Mouse (Mus musculus) frontal cortex, postnatal 25 days (tissue): Measurements from ENCODE around the gene Stx4a.
"Not testable (repeated sequence)": the region's sequence is repeated elsewhere in the genome, so short reads cannot be mapped to it uniquely, and the experiment has no call there.

ENCODE experiments used
- DNase-seq, 2 experiments: peaks; one replicate each; pipeline ENCODE4 v3.0.0; 2022; ENCODE audit warnings: low spot score in 2 of 2

The Stx4a gene

DNA sequence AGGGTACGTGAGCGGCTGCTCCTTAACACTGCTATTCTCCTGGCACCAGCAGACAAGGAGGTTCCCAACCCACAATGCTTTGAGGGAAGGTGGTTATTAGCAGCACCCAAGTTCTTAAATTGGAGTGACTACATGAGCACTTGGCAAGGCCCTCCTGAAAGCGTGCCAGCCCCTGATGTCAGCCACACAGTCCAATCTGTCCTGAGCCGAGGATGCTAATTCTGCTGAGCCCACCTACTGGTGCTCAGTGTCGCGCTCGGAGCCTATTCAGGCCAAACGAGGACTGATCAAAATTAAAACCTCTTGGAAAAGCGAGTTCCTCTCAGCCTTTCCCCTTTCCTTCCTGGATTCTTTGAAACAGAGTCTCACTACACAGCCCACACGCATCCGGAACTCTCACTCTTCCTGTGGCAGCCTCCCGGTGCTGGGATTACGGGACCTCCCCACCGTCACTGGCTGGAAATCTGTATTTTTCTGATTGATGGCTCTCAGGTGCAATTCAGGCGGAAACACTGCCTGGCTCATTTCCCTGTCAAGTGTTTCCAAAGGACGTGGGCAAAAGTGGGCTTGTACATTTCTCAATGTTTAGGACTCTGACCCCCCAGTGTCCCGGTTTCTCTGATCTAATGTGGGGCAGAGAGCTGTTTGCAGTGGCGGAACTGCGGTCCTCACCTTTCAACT is 9.7 kb upstream of the Stx4a start:
- peak in 1 of 2 experiments; percentile 66 for DNase-seq

DNA sequence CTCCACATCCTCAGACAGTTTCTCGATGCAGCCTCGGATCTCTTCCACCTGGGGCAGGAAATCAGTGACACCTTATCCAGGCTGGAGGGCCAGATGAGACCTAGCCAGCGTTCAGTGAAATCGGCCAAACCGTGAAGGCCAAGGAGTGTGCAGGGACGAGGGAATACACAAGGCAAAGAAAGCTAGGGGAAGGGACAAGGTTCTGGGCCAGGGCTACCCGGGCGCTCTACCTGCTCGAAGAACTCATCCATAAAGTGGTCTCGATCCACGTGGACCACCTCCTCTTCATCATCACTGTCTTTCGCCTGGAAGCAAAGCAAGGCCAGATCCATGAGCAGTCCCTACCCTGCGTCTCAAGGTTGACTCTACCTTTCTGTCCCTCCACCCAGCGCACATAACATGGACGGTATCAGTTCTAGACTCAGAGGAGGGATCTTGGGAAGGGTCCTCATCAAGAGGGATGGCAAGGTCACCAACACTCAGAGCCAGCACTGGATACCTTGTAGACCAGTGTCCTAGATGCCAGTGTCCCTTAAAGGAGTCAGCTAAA is 8.9 kb upstream of the Stx4a start:
- DNase-seq = no peak

DNA sequence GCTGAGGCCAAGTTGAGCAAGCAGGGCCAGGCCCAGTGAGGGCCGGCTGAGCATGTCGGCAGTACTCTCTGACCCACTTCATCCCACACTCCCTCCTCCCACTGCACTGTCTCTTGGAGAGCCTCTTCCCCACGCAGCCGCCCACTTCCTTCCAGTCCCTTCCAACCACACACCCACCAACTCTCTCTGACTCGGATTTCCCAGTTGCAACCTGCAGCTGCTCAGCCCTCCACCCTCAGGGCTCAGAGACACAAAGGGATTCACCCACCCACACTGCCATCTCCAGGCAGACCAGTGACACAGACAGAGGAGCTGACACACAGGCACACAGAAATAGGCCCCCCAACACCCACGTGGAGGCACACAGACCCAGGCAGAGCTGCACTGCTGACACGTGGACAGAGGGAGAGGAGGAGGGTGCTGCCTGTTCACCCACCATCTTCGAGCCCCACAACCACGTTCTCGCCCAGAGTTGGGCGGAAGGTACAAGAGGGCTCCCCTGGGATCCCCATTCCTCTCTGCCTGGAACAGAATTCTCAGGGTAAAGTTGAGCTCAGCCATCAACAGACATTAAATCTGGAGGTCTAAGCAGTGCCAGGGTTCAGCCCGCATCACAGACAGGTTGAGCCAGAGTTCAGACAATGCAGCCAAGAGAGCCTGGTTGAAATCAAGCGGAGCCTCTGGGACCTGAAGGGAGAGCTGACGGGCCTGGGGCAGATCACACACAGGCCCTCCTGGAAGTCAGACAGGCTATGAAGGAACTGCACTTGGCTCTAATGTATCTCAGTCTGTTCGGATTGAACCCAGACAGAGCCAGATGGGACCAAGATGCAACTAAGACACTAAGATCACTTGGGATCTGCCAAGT is 7.9 kb upstream of the Stx4a start:
- DNase-seq = peak in 1 of 2 experiments; percentile 57

DNA sequence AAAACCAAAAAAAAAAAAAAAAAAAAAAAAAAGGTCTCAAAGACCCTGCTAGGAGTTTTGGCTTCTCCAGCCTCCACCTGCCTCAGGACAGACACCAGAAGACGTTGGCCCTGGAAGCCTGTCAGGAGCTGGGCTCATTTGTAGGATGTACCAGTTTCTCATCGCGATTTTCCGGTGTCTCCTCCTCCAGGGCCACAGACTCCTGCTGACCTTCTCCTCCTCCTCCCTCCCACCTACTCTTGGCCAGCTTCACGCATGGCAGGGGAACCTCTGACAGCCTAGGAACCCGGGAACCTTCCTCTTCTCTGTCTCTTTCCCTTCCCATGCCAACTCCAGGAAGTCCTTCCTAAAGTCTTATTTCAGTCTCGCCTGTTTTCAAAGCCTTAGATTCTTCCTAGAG is 7.0 kb upstream of the Stx4a start:
- DNase-seq = no peak

DNA sequence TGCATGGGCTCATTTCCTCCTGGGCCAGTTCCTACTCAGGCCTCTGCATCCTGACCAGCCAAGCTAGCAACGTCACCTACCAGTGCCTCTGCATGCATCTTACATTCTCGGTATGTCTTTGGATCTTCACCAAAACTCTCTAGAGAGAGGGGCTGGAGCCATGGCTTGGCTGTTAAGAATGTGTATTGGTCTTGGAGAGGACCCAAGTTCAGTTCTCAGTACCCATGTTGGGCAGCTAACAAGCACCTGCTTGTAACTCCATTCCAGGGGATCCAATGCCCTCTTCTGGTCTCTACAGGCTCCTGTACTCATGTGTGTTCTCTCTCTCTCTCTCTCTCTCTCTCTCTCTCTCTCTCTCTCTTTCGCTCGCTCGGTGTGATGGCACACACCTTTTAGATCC is 6.3 kb upstream of the Stx4a start:
- no peak for DNase-seq

DNA sequence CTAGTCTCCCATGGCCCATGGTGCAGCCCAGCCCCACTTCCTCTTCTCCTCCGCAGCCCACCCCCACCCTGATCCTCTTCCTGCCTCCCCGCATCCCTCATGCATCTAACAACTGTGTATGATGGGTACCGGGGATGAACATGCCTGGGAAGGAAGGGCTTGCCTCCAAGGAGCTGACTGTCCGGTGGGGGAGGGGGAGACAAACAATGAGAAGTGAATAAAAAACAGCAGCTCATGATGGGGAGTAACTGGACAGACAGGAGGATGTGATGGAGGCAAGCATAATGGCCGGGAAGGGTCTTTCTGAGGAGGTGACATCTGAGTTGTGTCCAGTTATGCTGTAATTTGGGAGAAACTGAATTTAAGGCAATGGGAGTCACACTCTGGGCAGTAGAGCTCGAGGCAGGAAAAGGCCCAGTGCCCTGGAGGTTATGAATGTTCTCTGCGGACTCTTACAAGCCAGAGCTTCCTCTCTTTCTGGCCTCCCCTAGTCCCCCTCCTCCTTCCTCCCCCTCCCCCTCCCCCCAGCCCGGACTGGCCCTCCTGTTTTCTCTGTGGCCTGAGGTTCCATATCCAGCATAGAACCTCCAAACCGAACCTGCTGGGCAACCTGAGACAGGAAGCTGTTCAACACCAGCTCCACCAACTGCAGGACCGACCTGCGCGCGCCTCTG is 3.1 kb upstream of the Stx4a start:
- DNase-seq = no peak

DNA sequence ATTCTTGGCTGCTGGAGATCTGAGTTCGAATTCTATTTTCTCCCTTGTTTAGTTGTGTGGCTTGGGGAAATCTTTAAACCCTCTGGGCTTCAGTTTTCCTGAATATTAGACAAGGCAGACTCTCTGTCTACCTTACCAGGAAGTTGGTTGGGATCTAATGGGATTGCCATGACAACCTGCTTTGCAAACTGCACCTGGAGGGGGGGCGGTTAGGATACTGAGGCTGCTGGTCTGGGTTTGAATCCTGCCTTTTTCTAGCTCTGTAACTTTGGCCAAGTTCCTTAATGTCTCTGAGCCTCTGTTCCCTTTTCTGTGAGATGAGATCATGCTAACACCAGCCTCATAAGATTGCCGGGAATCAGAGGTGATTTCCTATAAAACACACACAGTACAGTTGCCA is 1.6 kb upstream of the Stx4a start:
- no peak for DNase-seq

DNA sequence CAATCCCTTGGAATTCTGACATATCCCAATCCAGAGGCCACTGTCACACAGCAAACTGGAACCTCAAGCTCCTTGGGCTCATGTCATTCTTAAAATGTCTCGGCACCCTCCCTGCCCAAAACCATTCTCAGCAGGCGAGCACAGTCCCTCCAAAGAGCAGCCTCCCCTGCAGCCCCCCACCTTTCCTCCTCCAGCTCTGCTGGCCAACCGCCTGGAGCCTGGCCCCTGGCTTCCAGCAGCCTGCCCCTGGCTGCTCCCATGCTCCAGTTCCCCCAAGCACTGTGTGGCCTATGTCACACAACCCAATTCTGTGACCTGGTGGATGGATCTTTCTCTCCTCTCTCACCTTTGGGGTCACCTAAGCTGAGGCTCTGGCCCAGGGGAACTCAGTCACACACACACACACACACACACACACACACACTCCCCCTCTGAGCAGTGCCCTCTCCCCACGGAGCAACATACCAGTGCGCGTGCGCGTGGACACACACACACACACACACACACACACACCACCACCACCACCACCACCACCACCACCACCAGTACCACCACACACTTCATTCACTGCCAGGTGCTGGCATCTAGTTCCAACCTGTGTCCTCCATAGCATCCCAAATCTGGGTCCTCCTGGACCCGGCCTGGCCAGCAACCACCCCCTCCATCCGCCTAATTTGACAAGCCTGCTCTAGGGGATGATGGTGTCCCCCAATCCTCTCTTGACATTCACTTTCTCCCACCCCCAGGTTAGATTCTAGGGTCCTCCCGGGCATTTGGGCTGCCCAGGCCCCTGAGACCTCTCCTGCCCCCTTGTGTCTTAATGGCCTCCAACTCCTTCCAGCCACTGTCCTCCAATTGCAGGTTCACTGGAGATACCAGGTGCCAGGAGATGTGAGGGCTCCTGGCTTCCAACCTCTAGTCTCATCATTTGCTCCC is 590 bp upstream of the Stx4a start:
- no peak for DNase-seq

DNA sequence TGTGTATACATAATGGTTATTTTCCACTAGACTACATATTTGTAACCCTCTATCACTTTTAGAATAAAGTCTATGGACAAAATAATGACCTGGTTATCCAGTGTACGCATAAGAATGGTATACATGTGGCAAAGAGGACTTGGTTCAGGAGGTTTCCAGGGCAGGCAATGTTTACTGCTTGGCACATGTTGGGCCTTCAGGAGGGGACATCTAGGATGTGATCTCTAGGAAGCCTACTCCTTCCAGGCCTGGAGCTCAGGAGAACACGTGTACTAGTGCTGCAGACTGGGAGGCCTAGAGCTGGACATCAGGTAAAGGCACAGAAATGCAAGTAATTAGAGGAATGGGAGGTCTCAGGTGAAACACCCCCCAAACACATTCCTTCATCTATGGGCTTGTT is 11.5 kb downstream of the Stx4a start:
- DNase-seq = no peak

DNA sequence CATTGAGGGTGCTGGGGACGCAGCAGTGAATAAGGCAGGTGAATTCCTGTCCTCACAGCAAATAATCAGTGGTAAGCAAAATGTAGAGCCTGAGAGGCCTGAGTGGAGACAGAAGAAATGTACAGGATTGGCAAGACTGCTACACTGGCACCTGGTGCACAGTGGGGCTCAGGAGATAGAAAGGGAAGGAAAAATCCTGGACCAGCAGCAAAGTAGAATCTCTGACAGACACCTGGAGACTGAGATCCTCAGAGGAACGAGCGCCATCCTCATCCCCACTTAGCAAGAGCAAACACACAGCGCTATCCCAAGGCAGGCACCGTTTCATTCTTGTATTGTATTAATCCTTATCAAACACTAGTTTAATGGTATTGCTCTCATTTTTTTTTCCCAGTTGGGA is 13.4 kb downstream of the Stx4a start:
- DNase-seq = no peak

DNA sequence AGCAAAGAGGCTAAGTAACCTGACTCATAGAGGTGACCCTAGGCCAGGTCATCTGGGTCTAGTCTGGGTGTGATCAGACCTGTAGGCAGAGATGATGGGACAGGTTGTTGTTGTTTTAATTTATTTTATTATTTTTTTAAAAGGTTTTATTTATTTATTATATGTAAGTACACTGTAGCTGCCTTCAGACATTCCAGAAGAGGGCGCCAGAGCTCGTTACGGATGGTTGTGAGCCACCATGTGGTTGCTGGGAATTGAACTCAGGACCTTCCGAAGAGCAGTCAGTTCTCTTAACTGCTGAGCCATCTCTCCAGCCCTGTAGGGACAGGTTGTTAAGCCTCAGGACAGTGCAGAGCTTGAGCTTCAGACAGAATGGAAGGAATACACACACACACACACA is 13.8 kb downstream of the Stx4a start:
- not testable (repeated sequence) for DNase-seq

DNA sequence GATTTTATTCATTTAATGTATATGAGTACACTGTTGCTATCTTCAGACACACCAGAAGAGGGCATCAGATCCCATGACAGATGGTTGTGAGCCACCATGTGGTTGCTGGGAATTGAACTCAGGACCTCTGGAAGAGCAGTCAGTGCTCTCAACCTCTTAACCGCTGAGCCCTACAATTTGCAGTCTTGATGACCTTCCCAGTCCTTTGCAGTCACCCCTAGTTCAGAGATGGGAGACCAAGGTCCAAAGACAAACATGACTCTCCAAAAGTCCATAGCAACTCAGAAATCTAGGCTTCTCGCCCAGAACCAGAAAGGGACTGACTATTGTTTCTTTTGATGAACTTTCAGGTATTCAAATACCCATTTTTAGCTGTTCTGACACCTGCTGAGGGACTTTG is 15.9 kb downstream of the Stx4a start:
- not testable (repeated sequence) for DNase-seq

DNA sequence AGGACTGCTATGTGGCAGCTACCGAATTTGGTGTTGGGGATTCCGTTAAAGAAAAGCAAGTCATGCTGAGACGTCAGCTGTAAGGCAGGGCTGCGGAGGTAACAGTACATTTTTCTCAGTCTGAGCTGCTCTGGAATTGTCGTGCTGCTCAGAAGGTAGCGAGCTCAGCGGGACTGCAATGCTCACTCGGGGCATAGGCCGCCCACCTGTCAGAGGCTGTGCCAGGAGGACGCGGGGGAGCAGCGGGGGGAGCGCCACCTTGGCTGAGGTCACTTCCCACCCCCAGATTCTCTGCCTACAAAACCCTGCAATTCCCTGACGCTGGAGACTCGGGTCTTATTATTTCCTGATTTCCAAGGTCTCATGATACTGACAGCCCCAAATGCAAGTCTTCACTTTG is 16.8 kb downstream of the Stx4a start:
- DNase-seq = peak; percentile 53 to 65

DNA sequence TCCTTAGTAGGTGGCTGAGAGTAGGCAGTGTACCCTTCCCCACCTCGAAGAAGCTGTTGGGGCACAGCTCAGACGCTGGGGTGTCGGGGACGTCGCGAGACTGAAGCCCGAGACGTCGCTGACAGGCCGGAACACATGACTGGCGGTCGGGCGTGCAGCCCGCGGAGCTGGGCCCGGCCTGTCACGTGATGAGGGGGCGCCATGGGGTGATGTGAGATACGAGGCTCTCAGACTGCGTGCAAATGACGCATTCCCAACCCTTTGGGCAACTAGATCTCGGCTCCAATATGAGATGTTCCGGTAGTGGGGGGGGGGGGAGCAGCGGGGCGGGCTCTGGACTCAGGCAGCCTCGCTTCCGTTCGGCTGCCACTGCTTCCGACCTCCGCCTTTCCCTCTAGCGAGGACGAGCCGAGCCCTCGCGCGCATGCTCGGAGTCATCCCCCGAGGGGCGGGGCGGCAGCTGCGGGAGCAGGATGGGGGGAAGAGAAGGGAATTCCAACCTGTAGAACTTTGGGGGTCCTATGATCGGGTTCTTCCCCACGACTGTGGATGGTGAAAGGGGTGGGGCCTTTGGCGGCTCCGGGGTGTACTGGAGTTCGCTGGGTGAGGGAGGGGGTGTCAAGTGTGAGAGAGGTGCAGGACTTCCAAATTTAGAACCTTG is 17.4 kb downstream of the Stx4a start:
- peak; percentile 87 to 91 for DNase-seq

DNA sequence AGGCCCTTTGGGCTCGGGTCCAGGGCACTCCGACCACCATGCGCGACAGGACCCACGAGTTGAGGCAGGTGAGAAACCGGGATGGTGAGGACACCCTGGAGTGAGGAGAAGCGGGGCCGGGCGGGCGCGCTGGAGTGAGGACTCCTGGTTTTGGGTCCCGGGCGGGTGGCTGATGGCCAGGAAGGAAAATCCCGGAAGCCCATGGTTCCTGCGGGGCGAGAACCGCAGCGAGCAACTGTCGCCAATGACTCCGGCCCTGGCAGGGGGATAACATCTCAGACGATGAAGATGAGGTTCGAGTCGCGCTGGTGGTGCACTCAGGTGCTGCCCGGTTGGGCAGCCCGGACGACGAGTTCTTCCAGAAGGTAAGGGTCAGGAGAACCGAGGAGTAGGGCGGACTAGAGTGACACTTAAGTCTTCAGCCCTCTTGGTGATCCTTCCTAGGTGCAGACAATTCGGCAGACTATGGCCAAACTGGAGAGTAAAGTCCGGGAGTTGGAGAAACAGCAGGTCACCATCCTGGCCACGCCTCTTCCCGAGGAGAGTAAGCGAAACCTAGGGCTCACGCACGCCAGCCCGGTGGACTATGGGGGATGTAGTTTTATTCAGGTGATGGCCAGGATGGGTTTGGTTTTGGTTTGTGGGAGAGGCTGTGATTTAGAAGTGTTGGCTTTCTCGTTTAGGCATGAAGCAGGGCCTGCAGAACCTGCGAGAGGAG is 18.1 kb downstream of the Stx4a start:
- DNase-seq = peak; percentile 45 to 60

DNA sequence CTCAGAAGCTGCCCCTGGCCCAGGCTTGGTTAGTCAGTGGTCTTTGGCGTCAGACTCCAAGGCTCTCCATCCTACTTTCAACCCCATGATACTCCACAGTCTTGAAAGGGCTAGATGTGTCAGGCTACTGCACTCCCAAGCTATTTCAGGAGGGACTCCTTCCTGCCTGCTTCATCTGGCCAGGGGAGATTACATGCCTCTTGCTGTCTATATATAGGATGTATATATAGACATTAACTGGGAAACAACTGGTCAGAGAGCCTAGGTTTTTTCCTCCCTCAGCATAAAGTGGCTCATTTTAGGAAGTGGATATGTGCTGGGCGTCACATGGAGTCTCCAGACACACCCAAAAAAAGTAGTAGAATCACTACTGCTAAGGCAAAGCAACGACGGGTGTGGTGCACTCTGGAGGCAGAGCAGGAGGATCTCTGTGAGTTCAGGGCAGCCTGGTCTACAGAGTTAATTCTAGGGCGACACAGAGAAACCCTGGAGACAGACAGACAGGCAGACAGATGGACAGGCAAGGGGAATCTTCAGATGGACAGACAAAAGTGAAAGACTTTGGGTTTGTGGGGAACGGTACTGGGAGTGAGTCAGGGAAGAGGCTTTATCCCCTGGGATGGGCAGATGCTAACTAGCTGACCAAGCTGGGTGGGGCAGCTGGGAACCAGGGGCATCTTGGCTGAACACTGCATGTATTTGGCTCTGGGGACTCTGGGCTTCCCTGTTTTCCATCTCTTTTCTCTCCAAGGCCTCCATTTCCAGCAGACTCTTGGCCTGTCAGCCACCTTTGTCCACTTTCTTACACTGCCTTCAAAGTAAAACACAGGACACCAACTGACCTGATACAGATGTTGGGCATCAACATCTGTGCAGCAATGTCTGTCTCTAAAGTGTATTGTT is 26.1 kb downstream of the Stx4a start:
- no peak for DNase-seq

DNA sequence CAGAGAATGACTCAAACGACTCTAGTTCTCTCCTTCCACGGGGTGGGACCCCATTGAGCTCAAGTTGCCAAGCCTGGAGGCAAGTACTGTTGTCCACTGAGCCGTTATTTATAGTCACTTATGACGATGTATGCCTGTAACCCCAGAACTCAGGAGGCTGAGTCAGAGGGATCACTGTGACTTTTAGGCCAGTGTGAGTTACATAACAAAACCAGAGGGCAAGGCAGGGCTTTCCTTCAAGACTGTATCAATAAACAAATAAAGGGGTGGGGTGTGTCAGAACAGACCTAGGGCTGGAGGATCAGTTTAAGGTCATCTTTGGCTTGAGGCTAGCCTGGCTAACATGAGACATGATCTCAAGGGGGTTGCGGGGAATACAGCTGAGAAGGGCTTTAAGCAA is 26.8 kb downstream of the Stx4a start:
- DNase-seq = no peak

DNA sequence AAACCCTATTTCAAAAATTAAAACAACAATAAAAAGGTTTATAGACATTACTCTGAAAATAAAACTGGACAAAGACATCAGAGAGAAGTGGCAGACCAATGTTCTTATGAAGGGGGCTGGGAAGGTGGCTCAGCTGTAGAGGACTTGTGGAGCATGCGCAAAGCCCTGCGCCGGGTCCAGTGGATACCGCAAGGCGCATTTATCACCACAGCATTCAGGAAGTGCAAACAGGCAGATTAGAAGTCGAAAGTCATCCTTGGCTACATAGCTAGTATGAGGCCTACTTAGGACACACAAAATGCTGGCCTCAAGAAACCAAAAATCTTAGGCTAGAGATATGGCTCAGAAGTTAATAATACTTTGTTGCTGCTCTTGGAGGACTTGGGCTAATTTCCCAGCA is 34.2 kb downstream of the Stx4a start:
- DNase-seq = no peak

DNA sequence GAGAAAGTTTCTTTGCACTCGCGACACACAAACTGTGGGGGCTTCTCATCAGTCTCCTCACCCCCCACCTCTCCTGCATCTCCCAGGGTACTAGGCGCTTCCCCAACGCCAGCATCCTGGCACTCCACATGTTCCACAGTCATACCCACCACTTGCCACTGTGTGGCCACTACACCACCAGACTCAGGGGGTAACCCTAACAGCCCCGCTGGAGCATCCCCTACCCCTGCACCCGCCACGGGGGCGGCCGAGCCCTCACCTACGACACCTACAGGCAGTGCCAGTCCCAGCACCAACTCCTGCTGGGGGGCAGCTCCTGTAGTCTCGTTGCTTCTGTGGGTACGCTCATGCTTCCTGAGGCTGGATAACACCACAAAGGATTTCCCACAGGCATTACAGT is 42.3 kb downstream of the Stx4a start:
- no peak for DNase-seq
